ENCODE assay signal across 9 mouse cellular contexts in the genomic region with DNA sequence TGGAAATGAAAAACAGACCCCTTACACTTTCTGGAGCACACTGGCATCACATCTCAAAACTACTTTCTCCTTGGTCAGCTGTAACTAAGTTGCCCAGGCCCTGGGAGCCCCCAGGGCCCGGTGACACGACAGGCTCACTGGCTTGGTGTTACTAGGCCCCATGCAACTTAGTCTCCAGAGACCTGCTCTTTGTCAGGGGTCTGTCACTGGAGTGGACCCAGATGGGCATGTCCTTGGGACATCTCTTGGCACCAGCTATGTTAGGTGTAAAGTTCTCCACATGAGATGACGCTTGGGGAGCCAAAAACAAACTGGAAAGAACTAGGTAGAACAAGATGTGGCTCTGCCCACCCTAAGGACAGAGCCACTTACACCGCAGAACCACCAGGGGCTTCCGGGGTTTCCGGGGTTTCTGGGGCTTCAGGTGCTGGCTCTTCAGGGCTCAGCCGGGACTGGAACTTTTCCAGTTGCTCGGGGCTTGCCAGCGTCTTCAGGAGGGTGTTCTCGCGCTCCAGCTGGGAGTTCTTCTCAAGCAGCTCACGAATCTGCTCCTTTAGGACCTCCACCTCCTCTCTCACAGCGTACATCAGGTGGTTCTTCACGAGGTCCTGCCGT. TPM values are rescaled to one million over a fixed set of nuclear protein-coding genes. Genes with fewer than 3 reads are reported as not detected.
DNase-seq lines count a peak whose midpoint lies in the region; ATAC-seq and TF ChIP-seq lines count a peak whose summit lies in the region.
"Had no signal": no experiment of that assay in that cellular context is flagged by ENCODE, and none has a peak within 500 bp of the region (broad histone marks: within the 10 kb centered on the region; RNA-seq: fewer than 3 reads in every experiment).

No protein-coding gene starts in this region.

- 29% methylated on average over 15 of the region's 15 CpGs for WGBS in heart, adult 2 months
- WGBS in limb, embryonic 15.5 days = 76% methylated on average over 15 of the region's 15 CpGs

- peak overlapping the region; percentile 96 for H3K9ac ChIP-seq in heart, adult 2 months (ENCODE audit: low read depth, low read length)
- H3K9ac ChIP-seq in limb, embryonic 15.5 days = no peak overlapping the region

- H3K27me3 ChIP-seq in heart, adult 2 months (ENCODE audit: control insufficient read depth, insufficient read depth, low read length) = no peaks in the 10 kb centered on the region
- H3K27me3 ChIP-seq in megakaryocyte, embryonic 14.5 days (replicated peaks) = peaks cover 7% of the 10 kb centered on the region
- H3K27me3 ChIP-seq in limb, embryonic 15.5 days = peaks cover 24% of the 10 kb centered on the region
- H3K27me3 ChIP-seq: liver, embryonic 13.5 days had no signal

- peaks cover 10% of the 10 kb centered on the region for H3K4me1 ChIP-seq in heart, adult 2 months (ENCODE audit: control insufficient read depth, insufficient read depth, low read length)
- H3K4me1 ChIP-seq in megakaryocyte, embryonic 14.5 days = peaks cover 61% of the 10 kb centered on the region
- peaks cover 9% of the 10 kb centered on the region; the same call in 1 of the 2 replicates for H3K4me1 ChIP-seq in limb, embryonic 15.5 days

- intact Hi-C loops in heart, adult 2 months (cut with DNase I) = no loop called here
- intact Hi-C loops in heart, postnatal 25 days (cut with DNase I) = no loop called here

- H3K79me2 ChIP-seq in heart, adult 2 months (replicated peaks; ENCODE audit: control insufficient read depth, insufficient read depth, low read length) = no peaks in the 10 kb centered on the region

- no peak for TF ChIP-seq EP300 in heart, adult 2 months (IDR thresholded peaks at IDR 0.05; ENCODE audit: insufficient read depth, low read depth, low read length)

- peaks cover 32% of the 10 kb centered on the region for H3K36me3 ChIP-seq in heart, adult 2 months (ENCODE audit: control insufficient read depth, insufficient read depth, low read length)
- H3K36me3 ChIP-seq in megakaryocyte, embryonic 14.5 days (replicated peaks; ENCODE audit: low read length) = peaks cover 29% of the 10 kb centered on the region
- H3K36me3 ChIP-seq in limb, embryonic 15.5 days = 0 out of 2 replicates have a peak, but pooled peaks cover 5% of the 10 kb centered on the region

- H3K9me3 ChIP-seq in megakaryocyte, embryonic 14.5 days = no peaks in the 10 kb centered on the region
- H3K9me3 ChIP-seq in limb, embryonic 15.5 days = no peaks in the 10 kb centered on the region
- H3K9me3 ChIP-seq: liver, embryonic 13.5 days had no signal

- no peak for TF ChIP-seq POLR2A in heart, adult 2 months (IDR thresholded peaks at IDR 0.05; ENCODE audit: insufficient read depth, low read depth, low read length)

- H3K4me3 ChIP-seq in heart, adult 2 months = peak overlapping the region; percentile 75
- H3K4me3 ChIP-seq in megakaryocyte, embryonic 14.5 days (replicated peaks) = peak overlapping the region; percentile 92
- H3K4me3 ChIP-seq in limb, embryonic 15.5 days = no peak overlapping the region

- peak overlapping the region; percentile 87 for H3K27ac ChIP-seq in heart, adult 2 months
- H3K27ac ChIP-seq in limb, embryonic 15.5 days = no peak overlapping the region

- peak; percentile 20 for TF ChIP-seq CTCF in heart, adult 2 months (IDR thresholded peaks at IDR 0.05)

- no peak for DNase-seq in heart, adult 2 months
- no peak for DNase-seq in heart, postnatal 25 days (ENCODE audit: low spot score)
- DNase-seq in thymus, postnatal 25 days = peak; percentile 56
- no peak for DNase-seq in kidney, postnatal 4 days
- DNase-seq: liver, embryonic 13.5 days had no signal

- ATAC-seq in megakaryocyte, adult 5-6 weeks (ENCODE audit: poor library complexity, severe bottlenecking) = no peak
- ATAC-seq in limb, embryonic 15.5 days (ENCODE audit: insufficient number of reproducible peaks, low FRiP score, low TSS enrichment, low read depth) = no peak
- no peak for ATAC-seq in inflammation-experienced regulatory T-cells, adult 6 months

- H3K4me2 ChIP-seq in limb, embryonic 15.5 days = peak overlapping the region; percentile 50; the same call in 1 of the 2 replicates

RNA-seq across cellular contexts. Expression of gene Tsc22d3, which starts 59.9 kb away (rescaled TPM):
- total RNA-seq in heart, adult 2 months (2021) = 100 to 1,000 TPM; 140 to 205 TPM
- polyA plus RNA-seq in heart, adult 2 months (2012; rRNA removed) = 108 and 133 TPM in 2 replicates
- 100 to 1,000 TPM; 130 to 184 TPM for total RNA-seq in heart, postnatal 25 days (2021)
- 12.7 and 59.7 TPM in 2 replicates for polyA plus RNA-seq in megakaryocyte, embryonic 14.5 days (2012; ENCODE audit: insufficient read depth, low replicate concordance)
- total RNA-seq in megakaryocyte, adult 5-6 weeks (2015) = 72.3 and 79.4 TPM in 2 replicates
- 82.9 and 84.3 TPM in 2 replicates for total RNA-seq in megakaryocyte, adult 5-6 weeks (2017)
- polyA plus RNA-seq in limb, embryonic 15.5 days (2015; fragmentation: Nextera tagmentation; extraction: Ambion mirVana) = 131 and 151 TPM in 2 replicates
- 100 to 1,000 TPM; 154 to 316 (median 209) TPM for polyA plus RNA-seq in inflammation-experienced regulatory T-cells, adult 6 months (2017; shearing (Covaris generic))
